7 mouse cellular contexts compared by ENCODE assay signal in the genomic region with DNA sequence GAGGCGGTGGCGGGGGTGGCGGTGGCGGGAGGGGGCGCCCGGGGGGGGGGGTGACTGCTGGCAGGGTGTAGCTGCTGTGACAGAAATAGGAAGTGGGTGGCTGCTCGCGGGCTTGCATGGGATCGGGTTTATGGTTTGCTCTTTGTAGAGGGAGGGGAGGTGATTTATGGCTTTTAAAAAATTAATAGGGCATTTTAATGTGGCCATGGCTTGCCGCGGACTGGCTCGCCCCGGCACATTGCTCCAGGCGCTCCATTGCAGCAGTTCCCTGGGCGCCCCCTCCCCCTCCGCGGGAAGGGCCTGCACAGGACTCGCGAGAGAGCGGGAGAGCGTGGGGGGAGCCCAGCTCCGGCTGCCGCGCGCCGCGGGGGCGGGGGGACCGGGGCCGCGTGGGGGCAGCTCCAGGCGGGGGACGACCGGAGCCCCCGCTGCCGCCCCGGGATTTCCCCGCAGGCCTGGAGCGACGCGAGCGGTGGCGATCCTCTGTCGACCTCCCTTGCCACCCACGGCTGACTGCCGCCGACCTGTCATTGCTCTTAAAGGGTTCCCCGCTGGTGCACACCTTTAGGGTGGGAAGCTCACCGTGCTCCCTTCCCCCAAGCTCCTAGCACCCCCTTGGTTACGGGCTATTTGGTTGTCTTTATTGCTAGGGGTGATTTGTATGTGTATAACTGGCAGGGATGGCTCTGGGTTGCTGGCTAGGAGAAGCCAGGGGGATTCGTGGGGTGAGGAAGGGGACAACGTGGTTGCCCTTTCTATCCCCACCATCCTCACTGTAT. TPM values are rescaled to one million over a fixed set of nuclear protein-coding genes. Genes with fewer than 3 reads are reported as not detected.
DNase-seq lines count a peak whose midpoint lies in the region; ATAC-seq and TF ChIP-seq lines count a peak whose summit lies in the region.

No protein-coding gene starts in this region.

- no peaks in the 10 kb centered on the region for H3K27me3 ChIP-seq in limb, embryonic 11.5 days (ENCODE audit: control insufficient read depth, insufficient read depth, low read length)
- no peaks in the 10 kb centered on the region for H3K27me3 ChIP-seq in midbrain, embryonic 13.5 days
- no peaks in the 10 kb centered on the region for H3K27me3 ChIP-seq in spleen, adult 2 months (ENCODE audit: control insufficient read depth, insufficient read depth, low read length)

- H3K9ac ChIP-seq in limb, embryonic 11.5 days (ENCODE audit: low read length) = peak overlapping the region; percentile 77
- H3K9ac ChIP-seq in midbrain, embryonic 13.5 days (replicated peaks) = peak overlapping the region; percentile 94

- no peaks in the 10 kb centered on the region for H3K36me3 ChIP-seq in limb, embryonic 11.5 days (ENCODE audit: control insufficient read depth, insufficient read depth, low read length)
- H3K36me3 ChIP-seq in midbrain, embryonic 13.5 days = no peaks in the 10 kb centered on the region
- no peaks in the 10 kb centered on the region for H3K36me3 ChIP-seq in spleen, adult 2 months (ENCODE audit: control insufficient read depth, insufficient read depth, low read length)

- H3K4me1 ChIP-seq in limb, embryonic 11.5 days (ENCODE audit: control insufficient read depth, insufficient read depth, low read length) = peaks cover 5% of the 10 kb centered on the region; the same call in 1 of the 2 replicates
- H3K4me1 ChIP-seq in midbrain, embryonic 13.5 days (replicated peaks) = peaks cover 35% of the 10 kb centered on the region
- peaks cover 2% of the 10 kb centered on the region; the same call in 1 of the 2 replicates for H3K4me1 ChIP-seq in spleen, adult 2 months (ENCODE audit: control insufficient read depth, insufficient read depth, insufficient read length)

- WGBS in limb, embryonic 11.5 days = under 1% methylated on average over 28 of the region's 52 CpGs
- under 1% methylated on average over 52 of the region's 52 CpGs for WGBS in midbrain, embryonic 13.5 days
- 1% methylated on average over 45 of the region's 52 CpGs for WGBS in spleen, adult 2 months

- peak; percentile 73 for ATAC-seq in limb, embryonic 11.5 days (ENCODE audit: insufficient number of reproducible peaks, low FRiP score, low TSS enrichment, low read depth)
- ATAC-seq in midbrain, embryonic 13.5 days = peak; percentile 46

- H3K4me3 ChIP-seq in limb, embryonic 11.5 days (ENCODE audit: low read depth, low read length) = peak overlapping the region; percentile 87
- peak overlapping the region; percentile 92 for H3K4me3 ChIP-seq in midbrain, embryonic 13.5 days (replicated peaks)
- H3K4me3 ChIP-seq in spleen, adult 2 months (ENCODE audit: extremely low read depth, insufficient read depth, insufficient read length) = peak overlapping the region; percentile 96

- no peaks in the 10 kb centered on the region for H3K9me3 ChIP-seq in limb, embryonic 11.5 days (ENCODE audit: control insufficient read depth, low read length)
- H3K9me3 ChIP-seq in midbrain, embryonic 13.5 days = no peaks in the 10 kb centered on the region

- H3K4me2 ChIP-seq in limb, embryonic 11.5 days (ENCODE audit: low read depth, severe bottlenecking) = peak overlapping the region; percentile 54
- H3K4me2 ChIP-seq in midbrain, embryonic 13.5 days (replicated peaks) = peak overlapping the region; percentile 67

- no peak for TF ChIP-seq POLR2A in spleen, adult 2 months (IDR thresholded peaks at IDR 0.05; ENCODE audit: low read depth, low read length)

- peak overlapping the region; percentile 91 for H3K27ac ChIP-seq in limb, embryonic 11.5 days (replicated peaks; ENCODE audit: low read depth, low read length)
- H3K27ac ChIP-seq in midbrain, embryonic 13.5 days = peak overlapping the region; percentile 98
- H3K27ac ChIP-seq in spleen, adult 2 months (ENCODE audit: insufficient read depth, low read length) = peak overlapping the region; percentile 83

- no peak for TF ChIP-seq CTCF in spleen, adult 2 months (IDR thresholded peaks at IDR 0.05; ENCODE audit: extremely low read depth, insufficient read depth, insufficient read length, insufficient replicate concordance)

- DNase-seq in adrenal gland, adult (ENCODE audit: inconsistent age in 2 of 2, low spot score in 1 of 2) = peak; percentile 87 to 94
- peak; percentile 71 for DNase-seq in embryo, embryonic 10 days (ENCODE audit: low spot score)
- peak; percentile 98 for DNase-seq in heart, adult 11 months
- DNase-seq in kidney, adult 11 months = peak; percentile 77
- peak; percentile 90 for DNase-seq in limb, embryonic 11.5 days (ENCODE audit: low spot score)
- peak; percentile 44 to 63 for DNase-seq in spleen, adult 2 months (ENCODE audit: low read depth in 1 of 2, low spot score in 2 of 2)

RNA-seq across cellular contexts. Expression of a gene that starts 1.4 kb away (rescaled TPM):
- 65.7 and 72.7 TPM in 2 replicates for polyA plus RNA-seq in limb, embryonic 11.5 days (2014; fragmentation: Nextera tagmentation; extraction: Ambion mirVana)
- polyA plus RNA-seq in midbrain, embryonic 13.5 days (2015; fragmentation: Nextera tagmentation; extraction: Ambion mirVana) = 100 and 109 TPM in 2 replicates
- polyA plus RNA-seq in spleen, adult 2 months (2012; rRNA removed) = 23.0 and 46.3 TPM in 2 replicates

Comparison
In these comparisons a context has a peak if more than half of its experiments do, and no peak if none do; other contexts are left out.
1. Peak in every context shown above with its lines: DNase-seq, ATAC-seq, H3K4me3 ChIP-seq and H3K27ac ChIP-seq.